Mouse (Mus musculus) testis, adult 2 months (tissue): Measurements from ENCODE around the gene Ddah1.

ENCODE experiments used
- CTCF ChIP-seq: fragments of 200-500 bp; IDR thresholded peaks from 2 replicates; pipeline ENCODE4 v1.5.1; 2012; ENCODE audit warnings: low read depth, mild to moderate bottlenecking, inconsistent platforms, low read length, moderate library complexity; ENCODE audit not compliant: control insufficient read depth, insufficient read depth, insufficient replicate concordance
- POLR2A ChIP-seq: fragments of 200-500 bp; IDR thresholded peaks from 2 replicates; pipeline ENCODE4 v1.6.1; 2012; ENCODE audit warnings: low read depth, mild to moderate bottlenecking, inconsistent platforms, low read length, moderate library complexity; ENCODE audit not compliant: control insufficient read depth

DNA sequence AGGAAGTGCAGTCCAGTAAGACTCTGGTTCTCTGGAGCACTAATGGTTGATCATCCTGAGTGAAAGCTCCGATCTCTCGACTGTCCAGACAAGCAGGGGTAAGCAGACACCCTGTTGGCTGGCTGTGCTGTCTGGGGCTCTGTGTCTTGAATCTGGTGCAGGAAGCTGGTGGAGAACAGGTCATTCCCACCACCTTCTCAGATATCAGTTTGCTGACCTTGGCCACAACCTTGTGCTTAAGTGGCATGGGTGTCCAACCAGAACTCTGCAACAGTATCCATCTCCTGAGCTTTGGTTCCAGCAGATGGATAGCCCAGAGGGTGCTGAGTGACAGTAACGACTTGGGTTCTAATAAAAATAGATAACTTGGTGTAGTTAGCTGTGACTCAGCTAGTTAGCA is 31.8 kb downstream of the Ddah1 start:
- TF ChIP-seq CTCF (no peak), POLR2A (no peak)
